Mouse (Mus musculus): Measurements from ENCODE around the gene Stac.

GRCm38 (mm10) chr9:111550281-111550962 is 139.7 kb downstream of the Stac start:
- TF ChIP-seq CTCF (IDR thresholded peaks at IDR 0.05; ENCODE audit: low read depth, low read length): no peak
- TF ChIP-seq POLR2AphosphoS5 (IDR thresholded peaks at IDR 0.05; ENCODE audit: insufficient replicate concordance, low read depth, low read length): no peak
